Mouse (Mus musculus) brown adipose tissue, adult 24 weeks (tissue): Measurements from ENCODE around the gene Dgkz. TPM values are rescaled to one million over a fixed set of nuclear protein-coding genes. Genes with fewer than 3 reads are reported as not detected.

Experiments used
- H3K27ac ChIP-seq: fragments of 200-500 bp; replicated peaks from 2 replicates; pipeline ENCODE4 v1.5.1; 2012; ENCODE audit warnings: low read depth, mild to moderate bottlenecking, low read length
- H3K4me1 ChIP-seq: fragments of 200-500 bp; 2 replicates; pipeline ENCODE4 v1.6.1; 2012; ENCODE audit warnings: low read length, mixed read lengths; ENCODE audit not compliant: control insufficient read depth, insufficient read depth, insufficient read length
- H3K4me3 ChIP-seq: fragments of 200-500 bp; 2 replicates; pipeline ENCODE4 v1.5.1; 2012; ENCODE audit warnings: low read depth, mild to moderate bottlenecking, low read length, moderate library complexity; ENCODE audit not compliant: insufficient read depth
- polyA plus RNA-seq: library from polyadenylated mRNA; stranded (reverse); fragments of >200 nt; gene quantifications from 2 replicates; pipeline ENCODE4 v1.2.4, GENCODE M21; 2012; ENCODE audit not compliant: missing spikeins, insufficient read depth, insufficient read length

Dgkz gene
- polyA plus RNA-seq, 1 experiment, result 8.1 TPM

- Histone ChIP-seq H3K4me3 (no peak overlapping the region), H3K27ac (no peak overlapping the region), H3K4me1 (no peaks in the 10 kb centered on the region; the same call in 1 of the 2 replicates)
These were observed 2.9 kb upstream of the Dgkz start for GRCm38 (mm10) chr2:91978547-91978946.

- Histone ChIP-seq H3K4me1 (no peaks in the 10 kb centered on the region; the same call in 1 of the 2 replicates), H3K4me3 (no peak overlapping the region), H3K27ac (no peak overlapping the region)
These were observed 2.3 kb upstream of the Dgkz start for GRCm38 (mm10) chr2:91977960-91978359.

DNA sequence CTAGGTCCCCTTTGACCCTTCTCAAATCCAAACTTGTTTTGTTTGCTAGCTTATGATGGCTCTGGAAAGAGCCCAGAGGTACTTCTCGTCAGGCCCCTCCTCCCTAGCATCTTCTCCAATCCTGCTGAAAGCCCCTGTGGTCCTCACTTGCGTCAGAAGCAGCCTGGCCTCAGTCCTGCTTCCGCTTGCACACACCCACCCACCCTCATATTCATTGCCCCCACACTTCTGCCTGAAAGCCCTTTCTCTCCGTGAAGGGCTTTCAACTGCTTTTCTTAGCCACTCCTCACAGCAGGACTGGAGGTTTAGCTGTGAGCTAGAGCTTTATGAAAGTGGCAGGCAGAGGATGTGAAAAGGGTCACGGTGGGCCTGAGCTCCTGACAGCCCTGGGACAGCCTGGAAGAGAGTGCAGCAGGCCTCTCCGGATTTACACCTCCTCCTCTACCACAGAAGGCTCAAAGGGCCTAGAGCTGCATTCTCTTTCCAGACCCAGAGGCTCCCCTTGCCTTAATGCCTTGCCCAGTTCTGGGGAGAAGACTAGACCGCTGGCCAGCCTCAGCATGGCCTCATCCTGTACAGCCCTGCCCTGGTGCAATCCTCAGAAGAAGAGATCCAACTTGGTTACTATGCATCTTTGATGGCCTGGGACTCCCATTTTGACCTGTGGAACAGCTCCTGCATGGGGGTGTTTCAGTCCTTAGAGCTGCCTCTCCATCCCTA is 2.1 kb downstream of the Dgkz start:
- Histone ChIP-seq H3K4me3 (no peak overlapping the region), H3K27ac (no peak overlapping the region), H3K4me1 (peaks cover 10% of the 10 kb centered on the region)

DNA sequence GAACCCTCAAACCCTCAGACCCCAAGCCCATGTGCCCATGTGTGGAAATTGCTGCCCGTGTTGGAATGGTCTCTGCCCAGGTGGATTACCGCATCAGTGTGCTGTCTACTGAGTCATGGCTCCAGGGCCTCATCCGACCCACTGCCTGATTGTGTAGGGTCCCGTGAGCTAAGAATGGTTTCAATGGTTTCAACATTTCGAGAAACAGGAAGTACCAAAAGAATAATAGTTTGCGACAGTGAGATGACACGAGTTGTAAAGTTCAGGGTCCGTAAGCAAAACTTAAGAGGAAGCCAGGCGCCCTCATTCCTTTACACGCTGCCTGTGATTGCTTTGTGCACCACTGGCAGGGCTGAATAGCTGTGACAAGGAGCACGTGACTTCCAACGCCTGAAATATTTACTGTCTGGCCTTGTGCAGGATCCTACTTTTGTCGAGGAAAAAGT is 3.5 kb downstream of the Dgkz start:
- H3K4me3 ChIP-seq, result no peak overlapping the region
- H3K4me1 ChIP-seq, result peaks cover 15% of the 10 kb centered on the region
- peak overlapping the region; percentile 86 for H3K27ac ChIP-seq

DNA sequence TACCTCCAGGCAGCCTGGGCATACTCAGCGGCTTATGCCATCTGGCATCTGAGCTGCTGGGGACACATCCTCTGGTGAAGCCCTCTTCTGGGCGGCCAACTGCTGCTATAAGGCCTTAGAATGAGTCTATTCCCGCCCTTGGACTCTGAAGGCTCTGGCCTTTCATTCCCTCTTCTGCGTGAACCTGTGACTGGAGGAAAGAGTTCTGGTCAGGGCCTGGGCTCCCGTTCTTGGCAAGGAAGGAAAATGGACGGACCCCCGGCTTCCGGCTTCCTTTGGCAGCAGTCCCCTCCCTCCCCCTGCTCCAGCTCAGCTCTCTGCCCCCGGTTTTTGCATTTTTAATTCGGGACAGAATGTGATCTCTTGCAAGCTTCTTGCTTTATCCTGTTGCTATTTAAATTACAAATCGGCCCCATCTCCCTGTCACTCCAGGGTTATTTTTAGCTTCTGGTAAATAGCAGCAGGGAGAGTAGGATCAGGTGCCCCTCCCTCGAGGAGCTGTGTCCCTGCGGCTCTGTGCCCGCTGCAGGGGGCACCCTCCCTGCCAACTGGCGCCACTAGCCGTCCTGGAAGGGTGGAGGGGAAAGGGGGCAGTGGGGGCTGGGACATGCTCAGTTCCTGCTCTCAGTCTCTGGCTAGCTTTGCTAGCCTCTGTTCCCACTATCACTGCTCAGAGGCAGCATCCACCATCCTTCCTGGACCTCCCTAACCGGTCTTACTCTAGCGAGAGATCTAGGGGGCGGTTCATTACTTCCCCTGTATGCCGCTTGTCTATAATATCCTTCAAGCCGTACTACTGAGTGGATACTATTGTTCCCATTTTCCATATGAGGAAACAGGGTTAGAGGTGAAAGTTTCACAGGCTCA is 4.2 kb downstream of the Dgkz start:
- Histone ChIP-seq H3K4me3 (no peak overlapping the region), H3K27ac (peak overlapping the region; percentile 86), H3K4me1 (peaks cover 18% of the 10 kb centered on the region)

- H3K4me1 ChIP-seq, result peaks cover 23% of the 10 kb centered on the region
- H3K4me3 ChIP-seq, result no peak overlapping the region
- peak overlapping the region; percentile 83 for H3K27ac ChIP-seq
These were observed 7.7 kb downstream of the Dgkz start for GRCm38 (mm10) chr2:91967962-91968361.

- no peak overlapping the region for H3K4me3 ChIP-seq
- peaks cover 23% of the 10 kb centered on the region for H3K4me1 ChIP-seq
- H3K27ac ChIP-seq, result peak overlapping the region; percentile 27; the same call in 1 of the 2 replicates
These were observed 9.3 kb downstream of the Dgkz start for GRCm38 (mm10) chr2:91966367-91966766.

GRCm38 (mm10) chr2:91965417-91965816 is 10.2 kb downstream of the Dgkz start:
- peak overlapping the region; percentile 98 for H3K27ac ChIP-seq
- H3K4me3 ChIP-seq, result peak overlapping the region; percentile 76
- peaks cover 21% of the 10 kb centered on the region for H3K4me1 ChIP-seq

DNA sequence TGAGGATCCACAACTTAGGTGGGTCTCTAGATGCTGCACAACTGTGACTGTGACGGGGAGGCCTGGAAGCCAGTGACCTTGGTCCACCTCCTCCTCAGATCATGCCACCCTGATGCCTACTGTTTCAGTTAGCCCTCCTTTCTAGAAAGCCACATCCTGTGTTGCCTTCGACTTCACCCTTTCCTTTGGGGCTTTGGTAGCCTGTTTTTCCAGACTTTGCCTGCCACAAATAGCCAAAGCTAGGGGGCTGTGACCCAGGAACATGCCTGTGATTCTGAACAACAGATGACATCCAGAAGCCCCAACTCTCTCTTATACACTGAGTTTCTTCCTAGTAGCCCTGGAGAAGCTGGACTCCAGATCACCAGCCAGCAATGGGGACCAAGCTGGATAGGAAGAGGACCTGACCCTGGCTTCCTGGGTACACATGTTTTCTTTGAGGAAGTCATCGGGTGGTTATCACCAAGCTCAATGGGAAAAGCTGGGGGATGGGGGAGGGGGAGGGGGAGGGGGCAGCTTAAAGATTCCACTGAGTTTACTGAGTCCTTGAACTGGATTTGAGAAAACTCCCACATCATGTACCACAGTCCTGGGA is 11.0 kb downstream of the Dgkz start:
- peak overlapping the region; percentile 98 for H3K27ac ChIP-seq
- peaks cover 27% of the 10 kb centered on the region for H3K4me1 ChIP-seq
- peak overlapping the region; percentile 76 for H3K4me3 ChIP-seq

GRCm38 (mm10) chr2:91963443-91963932 is 12.2 kb downstream of the Dgkz start:
- Histone ChIP-seq H3K27ac (peak overlapping the region; percentile 71), H3K4me3 (peak overlapping the region; percentile 76), H3K4me1 (peaks cover 30% of the 10 kb centered on the region)

- Histone ChIP-seq H3K4me3 (peak overlapping the region; percentile 76), H3K4me1 (peaks cover 26% of the 10 kb centered on the region), H3K27ac (no peak overlapping the region)
These were observed 12.7 kb downstream of the Dgkz start for GRCm38 (mm10) chr2:91962864-91963401.

DNA sequence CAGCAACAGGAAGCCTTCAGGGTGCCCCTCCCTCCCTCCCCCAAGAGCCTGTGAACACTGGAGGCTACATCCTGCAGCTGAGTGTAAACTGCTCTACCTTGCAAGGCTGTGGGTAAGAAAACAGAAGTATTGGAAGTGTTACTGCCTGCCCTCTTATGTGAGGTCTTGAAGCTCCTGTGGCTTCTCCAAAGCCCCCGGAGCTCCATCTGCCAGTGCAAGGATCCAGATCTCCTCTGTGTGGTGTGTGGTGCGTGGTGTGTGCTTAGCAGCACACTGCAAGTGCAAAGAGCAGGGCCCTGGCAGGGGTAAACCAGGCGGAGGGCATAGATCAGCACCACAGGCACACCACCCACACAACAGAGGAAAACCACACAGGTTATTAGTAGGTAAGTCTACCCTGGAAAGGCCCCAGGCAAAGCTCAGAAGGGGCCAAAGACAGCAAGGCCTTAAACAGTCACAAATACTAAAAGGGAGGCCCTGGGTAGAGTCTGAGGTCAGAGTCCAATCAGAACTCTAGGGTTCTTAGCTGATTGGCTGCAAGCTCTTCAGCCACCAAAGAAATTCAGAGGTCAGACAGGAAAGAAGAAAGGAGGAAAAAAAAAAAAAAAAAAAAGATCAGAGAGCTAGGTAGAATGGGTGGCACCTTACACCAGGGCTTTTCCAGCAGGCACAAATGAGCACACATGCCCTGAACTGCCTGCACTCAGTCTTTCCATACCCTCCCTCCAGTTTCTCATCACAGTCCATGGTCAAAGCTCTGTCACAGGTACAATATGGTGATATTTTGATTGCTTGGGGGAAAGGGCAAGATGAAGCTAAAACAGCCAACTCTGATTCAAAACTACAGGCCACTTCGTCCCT is 13.5 kb downstream of the Dgkz start:
- peak overlapping the region; percentile 76 for H3K4me3 ChIP-seq
- no peak overlapping the region for H3K27ac ChIP-seq
- peaks cover 26% of the 10 kb centered on the region for H3K4me1 ChIP-seq

GRCm38 (mm10) chr2:91960459-91960858 is 15.2 kb downstream of the Dgkz start:
- peaks cover 34% of the 10 kb centered on the region for H3K4me1 ChIP-seq
- H3K27ac ChIP-seq, result no peak overlapping the region; the same call in 1 of the 2 replicates
- no peak overlapping the region for H3K4me3 ChIP-seq
